Mouse (Mus musculus): Measurements from ENCODE around the gene Pid1.

Gene Pid1

GRCm38 (mm10) chr1:84056884-84057630, 306.9 kb downstream of the Pid1 start:
- no peak for DNase-seq (ENCODE audit: low spot score in 2 of 2)

DNA sequence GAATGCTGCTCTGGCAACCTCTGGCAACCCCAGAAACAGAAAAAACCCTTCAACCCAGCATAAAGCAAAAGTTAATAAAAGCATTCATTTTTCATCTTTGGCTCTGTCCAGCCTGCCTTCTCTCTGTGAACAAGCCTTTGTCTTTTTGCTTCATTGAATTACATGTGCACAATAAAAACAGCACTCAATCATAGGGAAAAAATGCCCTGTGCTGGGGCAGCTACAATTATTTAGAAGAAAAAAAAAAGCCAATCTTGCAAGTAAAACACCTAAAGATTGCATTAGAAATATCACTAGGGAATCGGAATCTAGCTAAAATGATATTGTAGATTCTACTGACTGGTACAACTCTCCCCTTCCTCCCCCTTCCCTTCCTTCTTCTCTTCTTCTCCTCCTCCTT, 307.7 kb downstream of the Pid1 start:
- DNase-seq (ENCODE audit: low spot score in 2 of 2) = no peak

DNA sequence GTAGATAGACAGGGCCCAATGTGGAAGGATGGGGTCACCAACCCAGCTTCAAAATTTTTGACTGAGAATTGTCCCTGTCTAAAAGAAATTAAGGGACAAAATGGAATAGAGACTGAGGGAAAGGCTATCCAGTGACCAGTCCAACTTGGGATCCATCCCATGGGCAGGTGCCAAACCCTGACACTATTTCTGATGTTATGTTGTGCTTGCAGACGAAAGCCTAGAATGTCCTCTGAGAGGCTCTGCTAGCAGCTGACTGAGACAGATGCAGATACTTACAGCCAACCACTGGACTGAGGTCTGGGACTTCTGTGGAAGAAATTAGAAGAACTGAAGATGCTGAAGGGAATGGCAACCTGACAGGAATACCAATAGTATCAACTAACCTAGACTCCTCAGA, 338.2 kb downstream of the Pid1 start:
- peak in 1 of 2 experiments; percentile 22 for DNase-seq (ENCODE audit: low spot score in 2 of 2)

- DNase-seq (ENCODE audit: low spot score in 2 of 2) = no peak
Observed at GRCm38 (mm10) chr1:84012871-84013375, 351.1 kb downstream of the Pid1 start.

DNA sequence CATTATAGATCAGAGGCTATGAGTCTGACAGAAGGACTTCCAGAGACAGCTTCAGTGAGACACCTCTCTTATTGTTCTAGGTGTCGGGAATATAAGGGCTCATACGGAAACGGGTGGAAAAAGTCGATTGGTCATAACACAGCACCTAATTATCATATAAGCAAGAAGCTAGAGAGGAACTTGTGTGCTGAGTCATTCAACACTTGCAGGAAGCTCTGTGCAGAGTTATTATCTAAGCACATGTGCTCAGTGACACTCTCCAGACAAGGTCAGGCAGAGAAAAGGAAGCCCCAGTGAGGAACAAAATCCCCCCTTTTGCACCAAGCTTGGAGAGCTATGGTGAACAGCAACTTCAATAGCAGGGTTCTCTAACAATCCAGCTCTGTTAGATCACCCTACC, 361.4 kb downstream of the Pid1 start:
- DNase-seq (ENCODE audit: low spot score in 2 of 2) = no peak
